ENCODE assay signal across 21 mouse cellular contexts in the genomic region with DNA sequence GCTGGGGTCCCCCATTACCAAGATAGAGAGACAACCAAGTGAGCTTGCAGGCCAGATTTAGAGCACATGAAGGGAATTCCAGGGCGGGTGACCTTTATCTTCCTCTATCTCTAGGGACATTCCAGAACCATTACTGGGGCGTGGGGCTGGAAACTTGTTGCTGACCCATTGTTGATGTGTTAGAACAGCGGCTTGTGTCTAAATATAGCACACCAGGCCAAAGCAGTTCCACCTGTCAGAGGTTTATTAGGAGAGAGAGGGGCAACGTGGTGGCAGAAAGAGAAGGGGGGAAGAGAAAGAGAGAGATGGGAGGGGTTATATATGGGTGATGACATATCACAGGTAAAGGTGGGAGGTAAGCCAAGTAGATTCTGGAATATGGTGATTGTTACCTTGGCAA. TPM values are rescaled to one million over a fixed set of nuclear protein-coding genes. Genes with fewer than 3 reads are reported as not detected.
"Had no signal": no experiment of that assay in that cellular context is flagged by ENCODE, and none has a peak within 500 bp of the region (broad histone marks: within the 10 kb centered on the region; RNA-seq: fewer than 3 reads in every experiment).

No protein-coding gene starts in this region.

- H3K36me3 ChIP-seq: limb, embryonic 10.5 days; liver, embryonic 15.5 days; midbrain, embryonic 15.5 days; neural tube, embryonic 13.5 days had no signal

- H3K4me2 ChIP-seq: liver, embryonic 11.5 days; liver, embryonic 15.5 days; midbrain, embryonic 11.5 days; midbrain, embryonic 15.5 days; neural tube, embryonic 13.5 days had no signal

- H3K9me3 ChIP-seq: limb, embryonic 10.5 days; liver, embryonic 15.5 days; midbrain, embryonic 15.5 days; neural tube, embryonic 13.5 days had no signal

- ATAC-seq: midbrain, embryonic 15.5 days had no signal

- H3K27ac ChIP-seq: left cerebral cortex, adult 2 months; limb, embryonic 10.5 days; liver, embryonic 15.5 days; macrophage; midbrain, embryonic 15.5 days; neural tube, embryonic 13.5 days had no signal

- DNase-seq: kidney, postnatal 14 days; lung, adult 2 months; lung, postnatal 14 days; right cerebral cortex, postnatal 14 days; thymus, postnatal 4 days had no signal

- H3K27me3 ChIP-seq: liver, embryonic 15.5 days; midbrain, embryonic 15.5 days; neural tube, embryonic 13.5 days had no signal

- H3K4me3 ChIP-seq: left cerebral cortex, adult 2 months; limb, embryonic 10.5 days; liver, embryonic 15.5 days; megakaryocyte, embryonic 14.5 days; midbrain, embryonic 15.5 days; neural tube, embryonic 13.5 days had no signal

- H3K4me1 ChIP-seq: limb, embryonic 10.5 days; liver, embryonic 15.5 days; megakaryocyte, embryonic 14.5 days; midbrain, embryonic 15.5 days; neural tube, embryonic 13.5 days had no signal

- H3K9ac ChIP-seq: liver, embryonic 15.5 days; midbrain, embryonic 15.5 days; neural tube, embryonic 13.5 days had no signal

RNA-seq across cellular contexts. Expression of gene 1700029F12Rik, which starts 12.3 kb away (rescaled TPM):
- total RNA-seq: layer of hippocampus, adult 8-10 months; layer of hippocampus, postnatal 14 days; left cerebral cortex, adult 2 months; left cerebral cortex, postnatal 14 days; monocyte, adult 5-6 weeks had no signal
- polyA plus RNA-seq: large intestine, adult 2 months; limb, embryonic 10.5 days; limb, embryonic 14.5 days; liver, embryonic 11.5 days; liver, embryonic 15.5 days; lung, adult 2 months; macrophage; midbrain, embryonic 11.5 days; midbrain, embryonic 15.5 days; neural tube, embryonic 13.5 days; stomach, embryonic 16.5 days had no signal

RNA-seq across cellular contexts. Expression of gene Fam169a, which starts 45.2 kb away (rescaled TPM):
- polyA plus RNA-seq: lung, adult 2 months had no signal
